Mouse (Mus musculus) intestine, postnatal 0 days (tissue): ENCODE results near the gene Ak9. TPM values are rescaled to one million over a fixed set of nuclear protein-coding genes. Genes with fewer than 3 reads are reported as not detected.

Experiments
- ATAC-seq: fragments of 200-750 bp; cut with Nextera tagmentation; 2 replicates; pipeline ENCODE4 v1.8.0; 2017; ENCODE audit warnings: mild to moderate bottlenecking, moderate TSS enrichment, moderate library complexity
- H3K27ac ChIP-seq: fragments of 300-500 bp; sonication (generic); 2 replicates; pipeline ENCODE4 v1.5.1; 2014; ENCODE audit warnings: mild to moderate bottlenecking, low read depth, low read length, moderate library complexity
- H3K27me3 ChIP-seq: fragments of 300-500 bp; sonication (generic); replicated peaks from 2 replicates; pipeline ENCODE4 v1.6.1; 2014; ENCODE audit warnings: low read length, mixed read lengths; ENCODE audit not compliant: control insufficient read depth, insufficient read depth
- H3K36me3 ChIP-seq: fragments of 300-500 bp; sonication (generic); 2 replicates; pipeline ENCODE4 v1.6.1; 2014; ENCODE audit warnings: mild to moderate bottlenecking, moderate library complexity; ENCODE audit not compliant: control insufficient read depth, insufficient read depth
- H3K4me1 ChIP-seq: fragments of 300-500 bp; sonication (generic); replicated peaks from 2 replicates; pipeline ENCODE4 v1.6.1; 2014; ENCODE audit warnings: antibody characterized with exemption, low read length, mixed read lengths; ENCODE audit not compliant: control insufficient read depth, insufficient read depth
- H3K4me2 ChIP-seq: fragments of 300-500 bp; sonication (generic); replicated peaks from 2 replicates; pipeline ENCODE4 v1.6.1; 2014; ENCODE audit warnings: low read depth, mild to moderate bottlenecking, moderate library complexity
- H3K4me3 ChIP-seq: fragments of 300-500 bp; sonication (generic); 2 replicates; pipeline ENCODE4 v1.5.1; 2014; ENCODE audit warnings: low read depth, low read length
- H3K9ac ChIP-seq: fragments of 300-500 bp; sonication (generic); 2 replicates; pipeline ENCODE4 v1.6.1; 2014; ENCODE audit warnings: mild to moderate bottlenecking, low read depth, low read length
- H3K9me3 ChIP-seq: fragments of 300-500 bp; sonication (generic); 2 replicates; pipeline ENCODE4 v1.6.1; 2016; ENCODE audit warnings: mixed run types; ENCODE audit not compliant: control insufficient read depth
- CTCF ChIP-seq: sonication (generic); IDR thresholded peaks from 2 replicates; pipeline ENCODE4 v1.5.1; 2016; ENCODE audit warnings: low read depth, mild to moderate bottlenecking, control low read depth, antibody characterized with exemption, moderate library complexity
- WGBS: fragments of 180-500 bp; shearing (Covaris S2); extraction: QIAGEN DNeasy Blood & Tissue Kit; methylation state at CpG from one replicate; pipeline ENCODE4 v1.1.7; 2014; 5-methylcytosine and 5-hydroxymethylcytosine counted together
- polyA plus RNA-seq: library from polyadenylated mRNA; unstranded; fragments of >200 nt; fragmentation: Nextera tagmentation; extraction: Ambion mirVana; gene quantifications from 2 replicates; pipeline ENCODE4 v1.2.1, GENCODE M21; 2015

Ak9 gene
- polyA plus RNA-seq, 1 experiment from 2014 or later: not detected

- 1% methylated on average over 38 of the region's 38 CpGs for WGBS
- TF ChIP-seq CTCF: peak; percentile 31; the same call in 1 of the 2 replicates
- no peaks in the 10 kb centered on the region for H3K27me3 ChIP-seq
- H3K4me1 ChIP-seq: no peaks in the 10 kb centered on the region
- peak within 1 kb of the TSS; percentile 73 for H3K9ac ChIP-seq
- peak within 1 kb of the TSS; percentile 80 for H3K4me2 ChIP-seq
- peak within 1 kb of the TSS; percentile 63 for H3K27ac ChIP-seq
- no peaks in the 10 kb centered on the region for H3K36me3 ChIP-seq
- H3K4me3 ChIP-seq: peak within 1 kb of the TSS; percentile 93
- no peaks in the 10 kb centered on the region for H3K9me3 ChIP-seq
- peak; percentile 91 for ATAC-seq
These were observed 920 bp upstream of the Ak9 start, which contains the start of gene Fig4 for GRCm38 (mm10) chr10:41302689-41303431. TSS of gene Fig4 (minus strand) at chr10:41303260.

DNA sequence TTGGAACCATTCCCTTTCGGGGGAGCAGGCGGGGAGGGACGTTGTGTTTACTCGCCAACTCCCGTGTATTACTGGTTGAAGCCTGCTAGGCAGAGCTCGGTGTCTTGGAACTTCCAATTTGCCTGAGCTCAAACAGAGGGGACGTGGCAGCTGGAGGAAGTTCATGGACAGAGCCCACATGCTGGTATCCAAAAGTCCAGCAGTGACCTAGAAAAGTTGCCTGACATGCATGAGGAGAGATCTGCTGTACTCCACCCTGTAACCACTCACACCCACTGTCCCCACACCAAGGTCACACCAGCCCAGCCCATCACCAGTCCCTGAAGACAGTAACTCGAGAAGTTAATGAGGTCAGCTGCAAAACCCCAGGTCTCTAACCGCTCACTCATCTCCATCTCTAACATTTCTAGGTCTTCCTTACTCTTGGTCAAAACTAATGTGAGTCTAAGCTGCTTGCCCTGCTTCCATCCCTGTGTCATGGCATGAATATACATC lies 1.2 kb downstream of the Ak9 start:
- Histone ChIP-seq H3K4me2 (no peak overlapping the region), H3K9ac (no peak overlapping the region), H3K4me3 (no peak overlapping the region), H3K27ac (no peak overlapping the region), H3K27me3 (no peaks in the 10 kb centered on the region), H3K4me1 (no peaks in the 10 kb centered on the region), H3K36me3 (no peaks in the 10 kb centered on the region), H3K9me3 (no peaks in the 10 kb centered on the region)
- WGBS: 70% methylated on average over 9 of the region's 9 CpGs
- no peak for ATAC-seq
- no peak for TF ChIP-seq CTCF

DNA sequence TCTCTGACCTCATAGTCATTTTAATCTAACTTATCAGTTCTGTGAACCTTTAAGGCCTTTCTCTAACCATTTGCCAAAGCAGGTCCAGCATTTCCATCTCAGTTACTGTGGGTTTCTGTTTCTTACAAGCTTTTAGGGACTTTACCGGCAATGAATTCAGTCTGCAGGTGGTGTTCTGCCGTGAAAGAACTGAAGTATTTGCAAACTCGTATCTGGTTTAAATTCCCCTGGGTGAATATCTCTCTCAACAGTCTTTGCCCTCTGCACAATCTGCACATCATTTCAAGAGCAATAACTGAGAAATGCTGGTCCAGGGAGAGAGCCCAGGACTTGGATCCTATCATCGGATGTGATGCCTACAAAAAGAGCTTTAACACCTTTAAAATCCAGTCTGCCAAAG lies 4.4 kb downstream of the Ak9 start:
- Histone ChIP-seq H3K4me3 (no peak overlapping the region), H3K36me3 (no peaks in the 10 kb centered on the region), H3K4me1 (no peaks in the 10 kb centered on the region), H3K27ac (no peak overlapping the region), H3K4me2 (no peak overlapping the region), H3K9ac (no peak overlapping the region), H3K27me3 (no peaks in the 10 kb centered on the region), H3K9me3 (no peaks in the 10 kb centered on the region)
- ATAC-seq: no peak
- 89% methylated on average over 4 of the region's 4 CpGs for WGBS
- TF ChIP-seq CTCF: no peak

DNA sequence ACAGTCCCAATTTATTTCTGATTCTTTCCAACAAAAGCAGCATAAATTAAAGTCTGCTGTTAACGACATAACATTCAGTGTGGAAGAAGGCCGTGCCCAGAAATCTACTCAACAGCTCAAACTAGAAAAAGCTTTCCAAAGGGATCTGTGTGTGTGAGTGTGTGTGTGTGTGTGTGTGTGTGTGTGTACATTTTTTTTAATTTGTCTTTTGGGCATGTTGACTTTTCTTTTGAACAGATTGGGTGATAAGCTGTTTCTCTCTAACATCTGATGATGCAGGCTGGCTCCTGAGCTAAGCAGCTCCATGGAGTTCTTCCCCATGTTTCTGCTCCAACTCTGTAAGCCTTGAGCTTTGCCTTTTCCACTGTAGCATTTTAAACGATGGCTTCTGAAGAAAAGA lies 12.1 kb downstream of the Ak9 start:
- no peaks in the 10 kb centered on the region for H3K9me3 ChIP-seq
- no peak overlapping the region for H3K27ac ChIP-seq
- H3K36me3 ChIP-seq: no peaks in the 10 kb centered on the region
- 81% methylated on average over 3 of the region's 3 CpGs for WGBS
- H3K4me2 ChIP-seq: no peak overlapping the region
- no peaks in the 10 kb centered on the region for H3K4me1 ChIP-seq
- H3K9ac ChIP-seq: no peak overlapping the region
- no peak for ATAC-seq
- no peaks in the 10 kb centered on the region for H3K27me3 ChIP-seq
- TF ChIP-seq CTCF: no peak
- H3K4me3 ChIP-seq: no peak overlapping the region

DNA sequence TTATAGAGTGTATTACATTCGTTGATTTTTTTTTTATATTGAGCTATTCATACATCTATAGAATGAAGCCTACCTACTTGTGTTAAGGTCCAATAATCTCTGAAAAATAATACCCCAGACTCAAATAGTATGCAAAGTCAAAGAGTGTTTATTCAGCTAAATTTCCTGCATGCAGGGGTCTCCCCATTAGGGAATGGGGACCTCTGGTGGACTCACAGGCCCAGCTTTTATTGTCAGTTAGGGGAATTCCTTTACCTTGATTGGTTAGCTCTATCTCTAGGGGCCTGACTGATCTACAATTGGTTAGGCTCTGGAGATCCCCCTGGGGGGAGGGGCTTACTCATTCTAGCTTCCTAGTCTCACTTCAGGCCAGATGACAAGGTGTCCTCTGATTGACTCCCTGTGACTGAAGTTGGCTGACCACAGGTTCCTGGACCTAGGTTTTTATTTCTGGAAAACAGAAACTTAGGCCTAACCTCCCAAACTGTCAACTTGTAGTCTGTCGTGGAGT lies 28.8 kb downstream of the Ak9 start:
- Histone ChIP-seq H3K27me3 (no peaks in the 10 kb centered on the region), H3K9me3 (no peaks in the 10 kb centered on the region), H3K4me2 (no peak overlapping the region), H3K36me3 (no peaks in the 10 kb centered on the region), H3K27ac (no peak overlapping the region), H3K9ac (no peak overlapping the region), H3K4me1 (no peaks in the 10 kb centered on the region), H3K4me3 (no peak overlapping the region)
- WGBS: 83% methylated on average over 2 of the region's 2 CpGs
- no peak for ATAC-seq
- no peak for TF ChIP-seq CTCF

DNA sequence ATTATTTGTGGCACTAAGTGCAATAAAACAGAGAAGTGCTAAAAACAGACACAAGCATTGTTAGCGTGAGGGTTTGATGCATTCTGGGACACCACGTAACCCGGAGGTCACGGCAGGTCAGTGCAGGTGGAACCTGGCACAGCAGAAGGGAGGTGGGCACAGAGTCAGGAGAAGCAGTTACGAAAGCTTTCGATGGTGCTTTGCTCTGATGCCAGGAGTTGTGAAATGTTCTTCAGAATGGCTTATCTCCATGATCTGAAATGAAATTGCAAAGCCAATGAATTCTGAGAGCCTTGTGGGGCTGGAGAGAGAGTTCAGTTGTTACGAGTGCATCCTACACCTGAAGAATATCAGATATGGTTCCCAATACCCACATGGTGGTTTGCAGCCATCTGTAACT lies 37.6 kb downstream of the Ak9 start:
- Histone ChIP-seq H3K36me3 (no peaks in the 10 kb centered on the region), H3K4me1 (no peaks in the 10 kb centered on the region), H3K27me3 (no peaks in the 10 kb centered on the region), H3K9me3 (no peaks in the 10 kb centered on the region), H3K27ac (no peak overlapping the region), H3K4me2 (no peak overlapping the region), H3K9ac (no peak overlapping the region), H3K4me3 (no peak overlapping the region)
- 86% methylated on average over 7 of the region's 7 CpGs for WGBS
- TF ChIP-seq CTCF: no peak
- no peak for ATAC-seq
